Mouse (Mus musculus): ENCODE data around the gene Pld1. TPM values are rescaled to one million over a fixed set of nuclear protein-coding genes. Genes with fewer than 3 reads are reported as not detected.

The Pld1 gene
- polyA plus RNA-seq, 1 experiment from 2014 or later = 5.6 TPM

DNA sequence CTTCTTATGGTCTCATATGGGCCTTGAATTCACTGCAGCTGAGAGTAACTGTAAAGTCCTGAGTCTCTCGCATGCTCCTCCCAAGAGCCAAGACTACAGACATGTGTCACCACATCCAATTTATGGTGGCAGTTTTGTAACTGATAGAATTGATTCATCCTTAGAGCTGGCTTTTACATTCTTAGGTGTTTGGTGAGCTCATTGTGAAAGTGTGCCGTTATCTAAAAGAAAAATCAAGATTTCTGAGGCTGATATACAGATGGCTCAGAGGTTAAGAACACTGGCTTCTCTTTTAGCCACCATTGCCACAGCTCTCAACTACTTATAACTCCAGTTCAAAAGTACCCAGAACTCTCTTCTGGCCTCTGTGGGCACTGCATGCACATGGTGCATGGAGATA, 12.2 kb downstream of the Pld1 start:
- Histone ChIP-seq H3K9me3 (no peaks in the 10 kb centered on the region), H3K27ac (replicated peaks) (no peak overlapping the region), H3K4me3 (no peak overlapping the region), H3K4me2 (no peak overlapping the region), H3K4me1 (replicated peaks) (no peaks in the 10 kb centered on the region), H3K27me3 (no peaks in the 10 kb centered on the region), H3K36me3 (no peaks in the 10 kb centered on the region), H3K9ac (no peak overlapping the region)
- 91% methylated on average over 2 of the region's 2 CpGs for WGBS
- ATAC-seq (ENCODE audit: low read depth) = no peak

DNA sequence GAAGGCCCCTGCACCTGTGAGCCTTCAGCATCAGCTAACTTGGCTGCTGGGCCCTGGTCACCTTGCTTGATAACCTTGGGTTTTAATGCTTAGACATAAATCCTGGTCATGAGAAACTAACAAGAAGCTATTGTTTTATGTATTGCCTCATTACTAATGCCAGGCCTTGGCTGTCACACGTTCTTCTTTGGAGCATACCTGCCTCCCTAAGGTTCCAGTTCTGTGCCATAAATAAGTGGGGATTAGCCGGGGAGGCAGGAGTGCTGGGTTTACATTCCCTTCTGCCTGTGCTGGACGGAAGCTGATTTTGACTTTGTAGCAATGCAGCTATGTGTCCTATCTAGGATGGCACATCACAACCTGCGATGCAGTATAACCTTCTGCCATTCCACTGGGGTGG, 13.2 kb downstream of the Pld1 start:
- no peaks in the 10 kb centered on the region for H3K27me3 ChIP-seq
- no peaks in the 10 kb centered on the region for H3K36me3 ChIP-seq
- H3K27ac ChIP-seq (replicated peaks) = no peak overlapping the region
- H3K9ac ChIP-seq = no peak overlapping the region
- no peaks in the 10 kb centered on the region for H3K4me1 ChIP-seq (replicated peaks)
- H3K4me3 ChIP-seq = no peak overlapping the region
- 84% methylated on average over 4 of the region's 4 CpGs for WGBS
- H3K9me3 ChIP-seq = no peaks in the 10 kb centered on the region
- H3K4me2 ChIP-seq = no peak overlapping the region
- no peak for ATAC-seq (ENCODE audit: low read depth)

DNA sequence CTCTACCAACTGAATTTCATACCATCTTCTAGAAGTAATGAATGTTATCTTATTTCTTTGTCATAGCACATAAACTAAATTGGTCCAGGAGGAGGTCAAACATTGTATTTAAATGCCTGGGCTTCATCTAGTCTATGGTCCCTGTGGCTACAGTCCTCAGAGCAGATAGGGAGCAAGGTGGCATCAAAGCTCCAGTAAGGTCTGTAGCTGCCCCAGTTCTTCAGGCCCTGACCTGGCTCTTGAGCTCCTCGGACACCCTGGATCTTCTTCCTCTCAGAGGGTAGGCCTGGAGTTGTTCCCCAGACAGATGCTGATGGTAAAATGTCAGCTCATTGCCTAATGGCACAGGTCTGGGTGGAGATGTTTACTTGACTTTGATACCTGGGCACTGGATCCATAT, 17.5 kb downstream of the Pld1 start:
- H3K27ac ChIP-seq (replicated peaks) = no peak overlapping the region
- WGBS = 91% methylated on average over 1 of the region's 1 CpGs
- H3K4me2 ChIP-seq = no peak overlapping the region
- no peak overlapping the region for H3K4me3 ChIP-seq
- H3K9me3 ChIP-seq = no peaks in the 10 kb centered on the region
- H3K4me1 ChIP-seq (replicated peaks) = no peaks in the 10 kb centered on the region
- H3K9ac ChIP-seq = no peak overlapping the region
- no peak for ATAC-seq (ENCODE audit: low read depth)
- no peaks in the 10 kb centered on the region for H3K36me3 ChIP-seq
- no peaks in the 10 kb centered on the region for H3K27me3 ChIP-seq

DNA sequence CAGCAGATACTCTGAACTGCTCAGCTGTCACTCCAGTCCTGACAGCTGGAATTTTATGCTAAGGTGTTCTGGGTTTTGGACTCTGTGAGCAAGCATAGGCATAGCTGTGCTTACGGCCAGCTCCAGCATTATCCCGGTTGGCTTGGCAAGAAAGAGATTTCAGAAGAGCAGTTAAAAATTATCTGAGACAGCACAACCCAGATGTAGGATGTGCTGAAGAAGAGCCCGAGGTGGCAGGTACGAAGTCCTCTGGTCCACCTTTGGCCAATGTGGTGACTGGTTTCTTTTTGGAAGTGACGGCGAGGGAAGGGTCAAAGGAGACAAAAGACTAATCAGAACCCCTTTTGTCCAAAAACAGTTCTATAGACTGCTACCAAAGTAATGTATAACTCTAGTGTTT, 20.7 kb downstream of the Pld1 start:
- WGBS = 85% methylated on average over 6 of the region's 6 CpGs
- Histone ChIP-seq H3K4me3 (no peak overlapping the region), H3K9me3 (no peaks in the 10 kb centered on the region), H3K36me3 (no peaks in the 10 kb centered on the region), H3K9ac (no peak overlapping the region), H3K27me3 (no peaks in the 10 kb centered on the region), H3K4me1 (replicated peaks) (peaks cover 11% of the 10 kb centered on the region; the same call in 1 of the 2 replicates), H3K4me2 (no peak overlapping the region), H3K27ac (replicated peaks) (no peak overlapping the region)
- ATAC-seq (ENCODE audit: low read depth) = no peak

GRCm38 (mm10) chr3:27961162-27961561, 22.7 kb downstream of the Pld1 start:
- Histone ChIP-seq H3K36me3 (no peaks in the 10 kb centered on the region), H3K4me3 (no peak overlapping the region), H3K4me1 (replicated peaks) (peaks cover 12% of the 10 kb centered on the region; the same call in 1 of the 2 replicates), H3K27ac (replicated peaks) (no peak overlapping the region), H3K27me3 (no peaks in the 10 kb centered on the region), H3K9ac (no peak overlapping the region), H3K9me3 (no peaks in the 10 kb centered on the region), H3K4me2 (no peak overlapping the region)
- WGBS = 89% methylated on average over 3 of the region's 3 CpGs
- ATAC-seq (ENCODE audit: low read depth) = no peak

DNA sequence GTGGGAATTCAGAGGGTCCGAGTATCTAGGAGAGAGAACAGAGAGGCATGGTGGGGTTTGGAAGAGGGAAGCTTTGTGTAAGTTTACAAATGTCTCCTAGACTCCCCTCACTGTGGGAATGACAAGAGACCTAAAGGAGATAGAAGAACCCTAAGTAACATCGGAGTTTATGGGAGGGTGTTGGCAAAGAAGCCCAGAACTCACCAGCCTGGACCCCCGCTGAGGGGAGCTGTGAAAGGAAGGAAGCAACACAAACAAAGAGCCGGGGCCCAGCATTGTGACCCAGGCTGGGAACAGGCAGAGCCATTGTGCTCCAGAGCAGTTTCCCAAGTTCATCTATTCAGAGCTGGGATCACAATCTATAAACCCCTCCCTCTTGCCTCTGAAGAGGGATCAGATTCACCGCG, 25.3 kb downstream of the Pld1 start:
- no peak overlapping the region for H3K4me3 ChIP-seq
- no peak overlapping the region for H3K4me2 ChIP-seq
- peaks cover 12% of the 10 kb centered on the region; the same call in 1 of the 2 replicates for H3K4me1 ChIP-seq (replicated peaks)
- no peaks in the 10 kb centered on the region for H3K36me3 ChIP-seq
- 8% methylated on average over 6 of the region's 6 CpGs for WGBS
- H3K27me3 ChIP-seq = no peaks in the 10 kb centered on the region
- H3K9me3 ChIP-seq = no peaks in the 10 kb centered on the region
- no peak overlapping the region for H3K9ac ChIP-seq
- peak; percentile 56 for ATAC-seq (ENCODE audit: low read depth)
- 0 out of 2 replicates have a peak overlapping the region, but pooled peaks have one; percentile 5 for H3K27ac ChIP-seq (replicated peaks)

DNA sequence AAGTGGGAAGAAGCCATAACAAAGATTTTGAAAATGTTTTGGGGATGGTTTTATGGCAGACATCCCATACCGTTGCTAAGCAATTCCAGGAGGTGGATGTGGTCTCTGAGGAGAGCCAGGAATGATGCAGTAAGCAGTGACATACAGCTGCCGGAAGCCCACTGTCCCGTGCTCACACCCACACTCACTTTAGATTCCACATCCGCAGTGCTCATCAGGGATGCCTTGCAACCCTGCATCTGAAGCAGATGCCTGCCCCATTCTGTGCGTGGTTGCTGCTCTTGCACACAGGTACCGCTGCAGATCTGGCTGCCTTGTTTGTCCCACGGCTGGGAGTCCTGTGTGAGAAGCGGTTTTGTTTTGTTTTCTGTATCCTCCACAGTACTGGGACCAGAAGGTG, 30.2 kb downstream of the Pld1 start:
- no peak for ATAC-seq (ENCODE audit: low read depth)
- WGBS = 81% methylated on average over 8 of the region's 8 CpGs
- Histone ChIP-seq H3K4me1 (replicated peaks) (peaks cover 7% of the 10 kb centered on the region; the same call in 1 of the 2 replicates), H3K36me3 (no peaks in the 10 kb centered on the region), H3K9ac (no peak overlapping the region), H3K4me2 (no peak overlapping the region), H3K27me3 (no peaks in the 10 kb centered on the region), H3K4me3 (no peak overlapping the region), H3K9me3 (no peaks in the 10 kb centered on the region), H3K27ac (replicated peaks) (no peak overlapping the region)

DNA sequence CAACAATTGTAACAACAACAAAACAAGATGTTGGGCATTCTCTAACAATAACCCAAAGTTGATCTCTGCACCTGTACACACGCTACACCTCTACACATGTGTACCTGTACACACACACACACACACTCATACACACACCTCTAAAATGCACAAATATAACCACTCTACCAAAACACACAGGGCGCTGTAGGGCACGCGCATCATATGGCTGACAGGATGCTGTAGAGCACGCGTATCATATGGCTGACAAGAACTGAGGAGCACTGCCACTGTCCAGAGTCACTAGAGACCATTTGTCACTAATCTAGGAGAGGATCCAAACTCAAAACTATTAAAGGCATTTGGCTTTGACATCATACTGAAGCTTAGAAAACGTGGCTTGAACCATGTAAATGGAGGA, 35.4 kb downstream of the Pld1 start:
- no peaks in the 10 kb centered on the region for H3K27me3 ChIP-seq
- H3K4me1 ChIP-seq (replicated peaks) = no peaks in the 10 kb centered on the region; the same call in 1 of the 2 replicates
- 95% methylated on average over 7 of the region's 7 CpGs for WGBS
- no peak overlapping the region for H3K27ac ChIP-seq (replicated peaks)
- no peaks in the 10 kb centered on the region for H3K36me3 ChIP-seq
- no peaks in the 10 kb centered on the region for H3K9me3 ChIP-seq
- no peak for ATAC-seq (ENCODE audit: low read depth)
- H3K9ac ChIP-seq = no peak overlapping the region
- H3K4me2 ChIP-seq = no peak overlapping the region
- no peak overlapping the region for H3K4me3 ChIP-seq

GRCm38 (mm10) chr3:27974981-27975380, 36.5 kb downstream of the Pld1 start:
- H3K4me3 ChIP-seq = no peak overlapping the region
- H3K9me3 ChIP-seq = no peaks in the 10 kb centered on the region
- H3K4me1 ChIP-seq (replicated peaks) = no peaks in the 10 kb centered on the region; the same call in 1 of the 2 replicates
- H3K4me2 ChIP-seq = no peak overlapping the region
- H3K27ac ChIP-seq (replicated peaks) = no peak overlapping the region
- H3K36me3 ChIP-seq = no peaks in the 10 kb centered on the region
- WGBS = 95% methylated on average over 3 of the region's 3 CpGs
- no peak for ATAC-seq (ENCODE audit: low read depth)
- no peak overlapping the region for H3K9ac ChIP-seq
- H3K27me3 ChIP-seq = no peaks in the 10 kb centered on the region

DNA sequence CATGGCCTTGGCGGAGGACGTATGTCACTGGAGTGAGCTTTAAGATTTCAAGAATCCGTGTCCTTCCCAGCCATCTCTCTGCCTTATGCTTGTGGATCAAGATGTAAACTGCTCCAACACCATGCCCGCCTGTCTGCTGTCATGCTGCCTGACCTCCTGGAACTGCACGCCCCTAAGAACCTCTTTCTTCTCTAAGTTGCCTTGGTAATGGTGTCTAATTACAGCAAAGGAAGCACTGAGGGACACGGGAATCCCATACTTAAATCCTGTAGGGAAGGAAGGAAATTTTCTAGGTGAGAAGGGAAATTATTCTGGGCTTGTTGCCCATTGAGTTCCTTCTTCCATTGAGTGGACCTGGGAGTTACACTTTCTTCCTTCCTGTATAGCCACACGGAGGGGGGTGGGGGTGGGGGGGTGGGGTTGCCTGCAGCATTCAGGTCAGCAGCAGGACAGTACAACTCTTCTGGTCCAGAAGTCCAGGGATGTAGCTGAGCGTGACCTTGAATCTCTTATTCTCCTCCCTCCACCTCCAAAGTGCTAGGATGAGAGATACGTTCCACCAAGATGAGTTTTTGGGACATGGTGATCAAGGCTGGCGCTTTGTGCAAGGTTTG, 38.5 kb downstream of the Pld1 start:
- Histone ChIP-seq H3K27me3 (no peaks in the 10 kb centered on the region), H3K4me1 (replicated peaks) (no peaks in the 10 kb centered on the region; the same call in 1 of the 2 replicates), H3K27ac (replicated peaks) (no peak overlapping the region), H3K4me2 (no peak overlapping the region), H3K36me3 (no peaks in the 10 kb centered on the region), H3K4me3 (no peak overlapping the region), H3K9me3 (no peaks in the 10 kb centered on the region), H3K9ac (no peak overlapping the region)
- WGBS = 84% methylated on average over 10 of the region's 10 CpGs
- no peak for ATAC-seq (ENCODE audit: low read depth)

DNA sequence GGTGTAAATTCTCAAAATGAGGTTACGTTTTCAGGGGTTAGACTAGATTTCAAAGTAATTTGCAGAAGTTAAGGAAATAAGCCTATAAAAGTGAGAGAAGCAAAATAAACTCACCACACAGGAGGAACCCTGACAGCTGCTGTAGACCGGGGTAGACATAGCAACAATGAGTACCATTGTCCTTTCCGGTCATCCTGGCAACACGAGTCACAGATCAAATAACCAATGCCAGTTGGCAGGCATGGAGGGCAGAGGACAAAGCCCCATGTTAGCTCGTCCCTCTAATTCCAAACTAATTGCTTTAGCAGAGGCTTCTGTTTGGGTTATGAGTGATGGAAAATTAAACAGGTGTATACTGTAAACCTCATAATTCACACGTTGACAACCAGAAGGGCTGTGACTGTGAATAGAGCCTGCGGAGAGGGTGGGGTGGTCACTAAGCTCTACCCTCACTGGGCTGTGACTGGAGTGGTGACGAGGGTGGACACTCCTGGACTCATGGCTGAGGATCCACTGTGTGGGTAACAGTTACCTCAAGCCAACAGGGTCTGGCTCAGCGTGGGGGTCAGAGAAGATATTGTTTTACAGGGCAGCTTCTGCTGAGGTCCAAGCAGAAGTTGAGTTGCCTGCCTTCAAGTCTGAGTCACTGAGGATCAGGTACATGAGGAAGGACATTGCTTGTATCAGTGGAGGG, 39.7 kb downstream of the Pld1 start:
- no peak for ATAC-seq (ENCODE audit: low read depth)
- WGBS = 60% methylated on average over 9 of the region's 9 CpGs
- Histone ChIP-seq H3K36me3 (no peaks in the 10 kb centered on the region), H3K27ac (replicated peaks) (no peak overlapping the region), H3K4me1 (replicated peaks) (peaks cover 3% of the 10 kb centered on the region), H3K4me2 (no peak overlapping the region), H3K9me3 (no peaks in the 10 kb centered on the region), H3K4me3 (no peak overlapping the region), H3K9ac (no peak overlapping the region), H3K27me3 (no peaks in the 10 kb centered on the region)

DNA sequence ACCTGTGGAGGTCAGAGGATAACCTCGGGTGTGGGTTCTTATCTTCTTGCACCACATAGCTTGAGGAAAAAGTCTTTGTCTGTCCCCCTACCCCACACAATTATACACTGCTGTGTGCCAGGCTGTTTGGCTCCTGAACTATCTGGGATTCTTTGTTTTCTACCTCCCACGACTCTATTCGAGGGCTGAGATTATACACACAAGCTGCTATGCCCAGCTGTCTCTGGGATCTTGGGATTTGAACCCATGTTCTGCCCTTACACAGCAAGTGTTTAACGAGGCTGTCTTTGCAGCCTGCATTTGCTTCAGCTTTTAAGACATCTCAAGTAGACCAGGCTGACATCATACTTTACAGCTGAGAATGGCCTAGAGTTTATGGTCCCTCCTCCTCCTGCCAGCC, 43.1 kb downstream of the Pld1 start:
- Histone ChIP-seq H3K27me3 (no peaks in the 10 kb centered on the region), H3K9ac (no peak overlapping the region), H3K4me1 (replicated peaks) (peaks cover 22% of the 10 kb centered on the region), H3K36me3 (no peaks in the 10 kb centered on the region), H3K4me2 (no peak overlapping the region), H3K9me3 (no peaks in the 10 kb centered on the region), H3K4me3 (no peak overlapping the region), H3K27ac (replicated peaks) (no peak overlapping the region)
- ATAC-seq (ENCODE audit: low read depth) = no peak
- 61% methylated on average over 4 of the region's 4 CpGs for WGBS

Measured in neural tube, embryonic 13.5 days (tissue).